Mouse (Mus musculus) hindbrain, embryonic 14.5 days (tissue): Measurements from ENCODE around the gene Fam20b. TPM values are rescaled to one million over a fixed set of nuclear protein-coding genes. Genes with fewer than 3 reads are reported as not detected.

Source experiments
- ATAC-seq: fragments of 200-750 bp; cut with Nextera tagmentation; 2 replicates; pipeline ENCODE4 v1.8.0; 2017; ENCODE audit warnings: moderate number of reproducible peaks, mild to moderate bottlenecking, moderate TSS enrichment, moderate library complexity; ENCODE audit not compliant: low FRiP score
- DNase-seq: peaks from one replicate; pipeline ENCODE4 v3.0.0-alpha.2; 2015; ENCODE audit warnings: low spot score
- H3K27ac ChIP-seq: fragments of 300-500 bp; sonication (generic); 2 replicates; pipeline ENCODE4 v1.5.1; 2014; ENCODE audit warnings: mild to moderate bottlenecking, moderate library complexity
- H3K27me3 ChIP-seq: fragments of 300-500 bp; sonication (generic); 2 replicates; pipeline ENCODE4 v1.6.1; 2014; ENCODE audit warnings: mild to moderate bottlenecking, low read length, mixed read lengths; ENCODE audit not compliant: control insufficient read depth, insufficient read depth
- H3K36me3 ChIP-seq: fragments of 300-500 bp; sonication (generic); replicated peaks from 2 replicates; pipeline ENCODE4 v1.6.1; 2014; ENCODE audit not compliant: control insufficient read depth, insufficient read depth
- H3K4me1 ChIP-seq: fragments of 300-500 bp; sonication (generic); replicated peaks from 2 replicates; pipeline ENCODE4 v1.6.1; 2014; ENCODE audit warnings: antibody characterized with exemption, low read length, mixed read lengths; ENCODE audit not compliant: control insufficient read depth, insufficient read depth
- H3K4me2 ChIP-seq: fragments of 300-500 bp; sonication (generic); replicated peaks from 2 replicates; pipeline ENCODE4 v1.6.1; 2014; ENCODE audit warnings: mild to moderate bottlenecking, moderate library complexity
- H3K4me3 ChIP-seq: fragments of 300-500 bp; sonication (generic); replicated peaks from 2 replicates; pipeline ENCODE4 v1.5.1; 2014; ENCODE audit warnings: mild to moderate bottlenecking, low read length
- H3K9ac ChIP-seq: fragments of 300-500 bp; sonication (generic); 2 replicates; pipeline ENCODE4 v1.6.1; 2014
- H3K9me3 ChIP-seq: fragments of 300-500 bp; sonication (generic); 2 replicates; pipeline ENCODE4 v1.6.1; 2016; ENCODE audit warnings: low read length; ENCODE audit not compliant: control insufficient read depth
- WGBS: fragments of 180-500 bp; shearing (Covaris S2); extraction: QIAGEN DNeasy Blood & Tissue Kit; methylation state at CpG from one replicate; pipeline ENCODE4 v1.1.7; 2014; 5-methylcytosine and 5-hydroxymethylcytosine counted together
- polyA plus RNA-seq: library from polyadenylated mRNA; unstranded; fragments of >200 nt; fragmentation: Nextera tagmentation; extraction: Ambion mirVana; gene quantifications from 2 replicates; pipeline ENCODE4 v1.2.1, GENCODE M21; 2014

Fam20b gene
- polyA plus RNA-seq: 33.9 and 38.8 TPM in 2 replicates

- WGBS: under 1% methylated on average over 37 of the region's 47 CpGs
- Histone ChIP-seq H3K9me3 (no peaks in the 10 kb centered on the region), H3K4me1 (peaks cover 16% of the 10 kb centered on the region; the same call in 1 of the 2 replicates), H3K4me2 (peak within 1 kb of the TSS; percentile 62), H3K4me3 (peak within 1 kb of the TSS; percentile 94), H3K27me3 (no peaks in the 10 kb centered on the region), H3K9ac (peak within 1 kb of the TSS; percentile 91), H3K27ac (peak within 1 kb of the TSS; percentile 94), H3K36me3 (no peaks in the 10 kb centered on the region)
- DNase-seq (peak; percentile 94), ATAC-seq (peak; percentile 97)
Measured at GRCm38 (mm10) chr1:156718950-156719805, at the start of gene Fam20b. Gene Fam20b (minus strand): TSS chr1:156719086.

DNA sequence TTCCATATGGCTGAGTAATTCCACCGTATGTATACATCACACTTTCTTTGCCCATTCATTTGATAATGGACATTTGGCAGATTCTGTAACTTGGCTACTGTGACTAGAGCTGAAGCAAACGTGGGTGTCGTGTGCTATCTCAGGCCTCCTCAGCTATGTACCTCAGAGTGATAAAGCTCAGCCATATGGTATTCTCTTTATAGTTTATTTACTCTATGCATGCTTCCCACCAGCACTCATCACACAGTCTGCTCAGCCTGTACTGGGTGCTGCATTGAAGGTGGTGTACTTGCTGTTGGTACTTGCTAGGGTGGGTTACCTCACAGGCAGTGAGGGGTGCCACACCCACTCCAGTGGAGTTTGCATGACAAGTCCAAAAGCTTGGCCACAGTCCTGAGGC lies 46.4 kb upstream of the Fam20b start:
- H3K4me1 ChIP-seq: 0 out of 2 replicates have a peak, but pooled peaks cover 5% of the 10 kb centered on the region
- DNase-seq: no peak
- H3K4me3 ChIP-seq: no peak overlapping the region
- H3K27me3 ChIP-seq: no peaks in the 10 kb centered on the region
- WGBS: 93% methylated on average over 3 of the region's 3 CpGs
- no peak overlapping the region for H3K4me2 ChIP-seq
- H3K9ac ChIP-seq: no peak overlapping the region
- no peak for ATAC-seq
- no peaks in the 10 kb centered on the region for H3K36me3 ChIP-seq
- no peak overlapping the region for H3K27ac ChIP-seq
- peaks cover 6% of the 10 kb centered on the region; the same call in 1 of the 2 replicates for H3K9me3 ChIP-seq

- WGBS: 73% methylated on average over 6 of the region's 6 CpGs
- DNase-seq (no peak), ATAC-seq (no peak)
- H3K4me1 ChIP-seq: 0 out of 2 replicates have a peak, but pooled peaks cover 5% of the 10 kb centered on the region
- no peaks in the 10 kb centered on the region for H3K36me3 ChIP-seq
- no peak overlapping the region for H3K4me2 ChIP-seq
- H3K27me3 ChIP-seq: no peaks in the 10 kb centered on the region
- H3K4me3 ChIP-seq: no peak overlapping the region
- no peak overlapping the region for H3K9ac ChIP-seq
- peaks cover 6% of the 10 kb centered on the region; the same call in 1 of the 2 replicates for H3K9me3 ChIP-seq
- no peak overlapping the region for H3K27ac ChIP-seq
Measured at GRCm38 (mm10) chr1:156764584-156764983, 45.7 kb upstream of the Fam20b start.

DNA sequence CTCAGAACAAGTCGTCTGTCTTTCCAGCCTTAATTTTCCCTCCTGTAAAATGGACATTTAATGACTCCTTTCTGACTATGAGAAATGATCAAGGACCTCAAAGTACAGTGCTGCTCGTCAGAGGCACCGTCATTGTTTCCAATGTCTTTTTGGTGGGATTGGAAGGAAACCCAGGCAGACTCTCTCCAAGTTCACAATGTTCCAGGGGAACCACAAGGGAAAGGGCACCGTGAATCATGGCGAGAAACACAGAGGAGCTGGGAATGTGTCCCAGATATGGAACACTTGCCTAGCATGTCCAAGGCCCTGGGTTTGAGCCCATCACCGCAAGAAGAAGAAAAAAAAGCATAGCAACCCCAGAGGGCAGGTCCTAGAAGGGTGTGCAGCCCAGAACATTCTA lies 44.4 kb upstream of the Fam20b start:
- 93% methylated on average over 6 of the region's 6 CpGs for WGBS
- Histone ChIP-seq H3K4me2 (no peak overlapping the region), H3K27ac (no peak overlapping the region), H3K4me1 (0 out of 2 replicates have a peak, but pooled peaks cover 5% of the 10 kb centered on the region), H3K9me3 (peaks cover 6% of the 10 kb centered on the region; the same call in 1 of the 2 replicates), H3K36me3 (no peaks in the 10 kb centered on the region), H3K4me3 (no peak overlapping the region), H3K27me3 (no peaks in the 10 kb centered on the region), H3K9ac (no peak overlapping the region)
- ATAC-seq (no peak), DNase-seq (no peak)

- Histone ChIP-seq H3K4me3 (no peak overlapping the region), H3K36me3 (no peaks in the 10 kb centered on the region), H3K9ac (no peak overlapping the region), H3K27ac (no peak overlapping the region), H3K9me3 (peaks cover 1% of the 10 kb centered on the region; the same call in 1 of the 2 replicates), H3K4me1 (0 out of 2 replicates have a peak, but pooled peaks cover 5% of the 10 kb centered on the region), H3K4me2 (no peak overlapping the region), H3K27me3 (no peaks in the 10 kb centered on the region)
- DNase-seq (no peak), ATAC-seq (no peak)
- 66% methylated on average over 10 of the region's 10 CpGs for WGBS
Measured at GRCm38 (mm10) chr1:156761430-156761801, 42.5 kb upstream of the Fam20b start.

GRCm38 (mm10) chr1:156760549-156761429 lies 41.9 kb upstream of the Fam20b start:
- no peaks in the 10 kb centered on the region for H3K9me3 ChIP-seq
- DNase-seq (no peak), ATAC-seq (no peak)
- no peak overlapping the region for H3K27ac ChIP-seq
- no peak overlapping the region for H3K9ac ChIP-seq
- H3K4me2 ChIP-seq: no peak overlapping the region
- H3K27me3 ChIP-seq: no peaks in the 10 kb centered on the region
- no peaks in the 10 kb centered on the region for H3K36me3 ChIP-seq
- 0 out of 2 replicates have a peak, but pooled peaks cover 5% of the 10 kb centered on the region for H3K4me1 ChIP-seq
- H3K4me3 ChIP-seq: no peak overlapping the region
- WGBS: 65% methylated on average over 13 of the region's 13 CpGs

DNA sequence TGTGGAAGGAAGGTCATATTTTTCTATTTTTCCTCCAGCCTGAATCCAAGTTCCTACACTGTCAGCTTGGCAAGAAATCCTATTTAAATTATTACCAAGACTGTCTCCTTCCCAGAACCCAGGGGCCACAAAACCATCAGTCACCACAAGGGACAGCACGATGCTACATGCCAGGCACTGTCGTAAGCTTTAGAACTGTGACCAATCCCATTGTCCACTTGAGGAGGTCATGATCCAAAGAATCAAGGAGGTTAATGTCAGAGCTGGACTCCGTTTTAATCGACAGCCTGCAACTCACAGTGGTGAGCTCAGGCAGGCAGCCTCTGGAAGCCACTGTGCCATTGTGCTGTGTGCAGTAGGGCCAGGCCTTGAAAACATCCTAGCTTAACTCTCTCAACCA lies 39.4 kb upstream of the Fam20b start:
- H3K36me3 ChIP-seq: no peaks in the 10 kb centered on the region
- H3K9ac ChIP-seq: no peak overlapping the region
- ATAC-seq: no peak
- H3K27ac ChIP-seq: no peak overlapping the region
- H3K27me3 ChIP-seq: no peaks in the 10 kb centered on the region
- no peak overlapping the region for H3K4me3 ChIP-seq
- 16% methylated on average over 4 of the region's 4 CpGs for WGBS
- H3K9me3 ChIP-seq: no peaks in the 10 kb centered on the region
- peaks cover 23% of the 10 kb centered on the region for H3K4me1 ChIP-seq
- DNase-seq: no peak
- no peak overlapping the region for H3K4me2 ChIP-seq

DNA sequence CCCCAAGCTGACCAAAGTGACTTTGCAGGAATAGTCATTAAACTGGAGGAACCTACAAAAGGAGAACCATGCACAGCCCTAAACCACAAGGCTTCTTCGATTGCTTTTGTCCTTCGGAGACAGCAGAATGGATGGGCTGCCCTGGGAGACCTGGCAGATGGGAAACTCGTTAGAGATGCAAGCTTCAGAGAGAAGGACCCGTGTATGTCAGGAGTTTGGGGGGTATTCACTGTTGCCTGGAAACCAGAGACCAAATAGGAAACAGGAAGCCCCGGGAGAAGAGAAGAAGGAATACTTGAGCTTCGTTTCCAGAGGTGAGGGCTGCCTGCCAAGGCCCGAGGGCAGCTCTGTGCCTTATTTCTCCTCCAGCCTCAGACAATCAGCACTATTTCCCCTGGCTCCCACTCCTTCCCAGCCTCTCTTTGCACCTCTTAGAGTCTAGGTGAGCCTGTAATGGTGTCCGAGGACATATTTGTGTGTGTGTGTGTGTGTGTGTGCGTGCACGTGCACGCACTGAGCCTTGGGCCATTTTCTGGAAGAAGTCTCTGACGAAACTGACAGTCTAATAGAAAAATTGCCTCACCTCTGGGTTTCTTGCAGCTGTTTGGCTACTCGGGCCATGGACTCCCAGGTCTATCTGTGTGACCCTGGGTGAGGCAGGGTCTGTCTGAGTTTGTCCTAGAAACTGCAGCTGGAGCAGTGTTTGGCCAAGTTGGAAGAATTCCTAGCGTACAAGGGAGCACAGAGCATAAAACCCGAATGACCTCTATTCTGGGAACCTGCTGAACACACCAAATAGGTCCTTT lies 35.9 kb upstream of the Fam20b start:
- Histone ChIP-seq H3K4me3 (no peak overlapping the region), H3K4me2 (peak overlapping the region; percentile 17; the same call in 1 of the 2 replicates), H3K27me3 (no peaks in the 10 kb centered on the region), H3K36me3 (no peaks in the 10 kb centered on the region), H3K4me1 (peaks cover 26% of the 10 kb centered on the region), H3K9me3 (no peaks in the 10 kb centered on the region), H3K27ac (peak overlapping the region; percentile 84), H3K9ac (no peak overlapping the region)
- WGBS: 31% methylated on average over 15 of the region's 15 CpGs
- DNase-seq: peak; percentile 67
- peak; percentile 79 for ATAC-seq
